Mouse (Mus musculus) ES-Bruce4 (cell line): Measurements from ENCODE around the gene Terb1.

Source experiments
- CTCF ChIP-seq: IDR thresholded peaks from one replicate; pipeline ENCODE4 v1.8.1; 2011; ENCODE audit warnings: low read depth, low read length
- EP300 ChIP-seq: IDR thresholded peaks from 2 replicates; pipeline ENCODE4 v1.6.1; 2011; ENCODE audit warnings: low read depth, low read length; ENCODE audit not compliant: insufficient read depth
- POLR2A ChIP-seq: IDR thresholded peaks from one replicate; pipeline ENCODE4 v1.8.1; 2011; ENCODE audit warnings: low read length; ENCODE audit not compliant: insufficient read depth

- TF ChIP-seq CTCF (no peak), POLR2A (no peak), EP300 (no peak)
Measured at GRCm38 (mm10) chr8:104540710-104541514, 31.2 kb upstream of the Terb1 start.
